Comparison of ENCODE assay signal across 11 mouse cellular contexts in the genomic region with DNA sequence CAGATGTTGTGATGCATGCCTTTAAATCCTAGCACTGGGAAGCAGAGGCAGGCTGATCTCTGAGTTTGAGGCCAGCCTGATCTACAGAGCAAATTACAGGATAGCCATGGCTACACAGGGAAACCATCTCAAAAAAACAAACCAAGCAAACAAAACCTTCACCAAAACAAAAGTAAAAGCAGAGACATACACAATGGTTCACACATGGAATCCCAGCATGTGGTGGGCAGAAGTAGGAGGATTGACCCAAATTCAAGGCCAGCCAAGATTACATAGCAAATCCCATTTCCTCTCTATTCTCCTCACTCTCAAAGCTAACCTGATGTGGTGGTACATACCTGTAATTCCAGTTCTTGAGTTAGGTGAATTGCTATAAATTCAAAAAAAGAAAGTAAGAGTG.
"Had no signal": no experiment of that assay in that cellular context is flagged by ENCODE, and none has a peak within 500 bp of the region (broad histone marks: within the 10 kb centered on the region; RNA-seq: fewer than 3 reads in every experiment).

No protein-coding gene starts in this region.

- H3K27ac ChIP-seq: limb, embryonic 10.5 days; liver, embryonic 15.5 days; midbrain, embryonic 15.5 days; neural tube, embryonic 12.5 days had no signal

- DNase-seq: kidney, adult 8-10 months; kidney, postnatal 25 days; layer of hippocampus, adult 9-11 months; lung, adult 2 months; lung, postnatal 36 days; right cerebral cortex, postnatal 14 days; thymus, postnatal 4 days had no signal

- H3K4me3 ChIP-seq: limb, embryonic 10.5 days; liver, embryonic 15.5 days; midbrain, embryonic 15.5 days; neural tube, embryonic 12.5 days had no signal
